Mouse (Mus musculus) mature B cell (primary cell): ENCODE measurements around the gene Tex2.

Experiments
- in situ Hi-C: fragments of 300-500 bp; cut with MboI; formaldehyde crosslinking; loops from 2 replicates; pipeline ENCODE4 v1.14.3; 2019

The Tex2 gene

DNA sequence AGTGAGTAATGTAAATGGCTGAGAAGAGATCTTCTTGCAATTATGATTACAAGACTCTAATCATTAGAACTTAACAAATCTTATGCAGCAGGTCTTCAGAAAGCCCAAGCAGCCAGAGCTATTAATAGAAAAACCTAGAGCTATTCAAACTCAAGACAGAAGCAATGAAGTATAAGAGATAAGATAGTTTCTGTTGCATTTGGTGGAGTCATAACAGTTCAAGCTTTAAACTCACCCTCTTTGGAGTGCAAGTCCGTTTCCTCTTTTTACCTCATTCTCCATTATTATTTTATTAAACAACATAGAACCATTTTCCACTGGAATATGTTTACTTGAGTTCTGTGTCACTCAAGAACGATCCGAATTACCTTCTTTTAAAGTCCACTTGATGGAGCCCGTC, 154.7 kb downstream of the Tex2 start:
- in situ Hi-C loops: no loop called here
